Mouse (Mus musculus): Measurements from ENCODE around the gene Igfals. TPM values are rescaled to one million over a fixed set of nuclear protein-coding genes. Genes with fewer than 3 reads are reported as not detected.
A peak's percentile ranks its signal among the peaks of the same experiment; 100 is the strongest.

Igfals gene
- polyA plus RNA-seq, 1 experiment from 2014 or later, result not detected

DNA sequence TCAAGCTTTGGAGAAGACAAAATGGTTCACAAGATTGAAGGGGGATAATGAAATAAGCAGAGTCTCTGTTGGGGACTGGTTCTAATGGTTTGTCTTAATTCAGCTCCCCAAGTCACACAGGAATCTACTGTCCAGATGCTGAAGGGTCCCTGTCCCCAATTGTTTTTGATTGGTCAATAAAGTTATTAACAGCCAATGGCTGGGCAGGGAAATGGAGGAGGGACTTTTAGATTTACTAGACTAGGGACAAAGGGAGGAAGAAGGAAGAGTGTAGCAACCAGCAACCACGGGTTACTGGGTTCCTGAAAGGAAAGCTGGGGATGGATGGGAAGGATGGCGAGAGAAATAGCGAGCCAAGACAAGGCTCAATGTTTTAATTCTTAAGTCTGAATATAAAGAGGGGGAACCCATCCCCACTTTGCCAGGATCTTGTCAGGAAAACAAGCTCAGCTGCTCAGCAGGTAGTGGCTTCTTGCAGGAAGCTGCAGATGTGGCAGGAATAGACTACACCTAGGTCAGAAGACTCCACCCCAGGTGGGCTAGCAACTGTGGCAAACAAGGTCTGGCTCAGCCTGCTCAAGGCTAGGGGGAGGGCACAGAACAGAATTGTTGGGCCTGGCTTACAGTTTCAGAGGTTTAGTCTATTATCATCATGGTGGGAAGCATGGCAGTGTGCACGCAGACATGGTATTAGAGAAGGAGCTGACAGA, 8.1 kb downstream of the Igfals start:
- Histone ChIP-seq H3K36me3 (no peaks in the 10 kb centered on the region), H3K9ac (no peak overlapping the region), H3K9me3 (no peaks in the 10 kb centered on the region), H3K27me3 (no peaks in the 10 kb centered on the region), H3K27ac (replicated peaks) (no peak overlapping the region), H3K4me1 (replicated peaks) (no peaks in the 10 kb centered on the region), H3K4me2 (no peak overlapping the region), H3K4me3 (no peak overlapping the region)
- ATAC-seq (ENCODE audit: low read depth), result no peak
- WGBS, result 56% methylated on average over 4 of the region's 4 CpGs

DNA sequence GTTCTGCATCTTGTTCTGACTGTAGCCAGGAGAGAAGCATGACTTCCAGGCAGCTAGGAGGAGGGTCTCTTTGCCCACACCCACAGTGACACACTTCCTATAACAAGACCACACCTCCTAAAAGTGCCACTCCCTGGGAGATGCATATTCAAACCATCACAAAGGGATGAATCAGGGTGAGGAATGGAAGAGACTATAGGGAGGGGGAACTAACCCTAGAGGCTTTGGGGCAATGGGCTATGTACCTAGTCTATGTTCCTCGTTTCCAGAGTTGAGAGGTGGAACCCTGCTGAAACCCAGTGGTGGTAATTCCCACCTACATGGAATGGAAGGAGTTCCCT, 8.6 kb downstream of the Igfals start:
- no peak overlapping the region for H3K4me2 ChIP-seq
- ATAC-seq (ENCODE audit: low read depth), result no peak
- 41% methylated on average over 1 of the region's 1 CpGs for WGBS
- no peaks in the 10 kb centered on the region for H3K36me3 ChIP-seq
- no peaks in the 10 kb centered on the region for H3K4me1 ChIP-seq (replicated peaks)
- no peaks in the 10 kb centered on the region for H3K9me3 ChIP-seq
- no peak overlapping the region for H3K4me3 ChIP-seq
- no peaks in the 10 kb centered on the region for H3K27me3 ChIP-seq
- H3K9ac ChIP-seq, result no peak overlapping the region
- no peak overlapping the region for H3K27ac ChIP-seq (replicated peaks)

DNA sequence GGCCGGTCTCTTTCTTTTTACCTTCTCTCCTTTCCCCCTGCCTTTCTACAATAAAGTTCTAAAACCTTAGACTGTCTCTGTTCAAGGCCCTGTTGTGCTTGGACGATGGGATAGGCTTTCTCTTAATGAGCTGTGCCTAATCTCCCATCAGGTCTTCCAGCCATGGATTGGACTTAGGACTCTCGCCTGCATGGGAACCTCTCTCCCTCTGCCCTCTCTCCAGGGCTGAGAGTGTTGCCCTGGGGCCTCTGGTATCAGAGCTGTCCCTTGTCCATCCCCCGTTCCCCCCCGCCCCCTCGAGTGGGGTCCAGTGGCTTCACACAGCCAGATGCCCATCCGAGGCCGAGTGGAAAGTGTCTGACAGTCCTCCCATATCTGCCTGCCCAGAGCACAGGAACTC, 9.2 kb downstream of the Igfals start:
- H3K4me3 ChIP-seq, result no peak overlapping the region
- no peaks in the 10 kb centered on the region for H3K36me3 ChIP-seq
- ATAC-seq (ENCODE audit: low read depth), result no peak
- H3K9me3 ChIP-seq, result no peaks in the 10 kb centered on the region
- no peaks in the 10 kb centered on the region for H3K27me3 ChIP-seq
- no peak overlapping the region for H3K4me2 ChIP-seq
- no peak overlapping the region for H3K9ac ChIP-seq
- H3K4me1 ChIP-seq (replicated peaks), result no peaks in the 10 kb centered on the region
- no peak overlapping the region for H3K27ac ChIP-seq (replicated peaks)
- WGBS, result 83% methylated on average over 8 of the region's 8 CpGs

DNA sequence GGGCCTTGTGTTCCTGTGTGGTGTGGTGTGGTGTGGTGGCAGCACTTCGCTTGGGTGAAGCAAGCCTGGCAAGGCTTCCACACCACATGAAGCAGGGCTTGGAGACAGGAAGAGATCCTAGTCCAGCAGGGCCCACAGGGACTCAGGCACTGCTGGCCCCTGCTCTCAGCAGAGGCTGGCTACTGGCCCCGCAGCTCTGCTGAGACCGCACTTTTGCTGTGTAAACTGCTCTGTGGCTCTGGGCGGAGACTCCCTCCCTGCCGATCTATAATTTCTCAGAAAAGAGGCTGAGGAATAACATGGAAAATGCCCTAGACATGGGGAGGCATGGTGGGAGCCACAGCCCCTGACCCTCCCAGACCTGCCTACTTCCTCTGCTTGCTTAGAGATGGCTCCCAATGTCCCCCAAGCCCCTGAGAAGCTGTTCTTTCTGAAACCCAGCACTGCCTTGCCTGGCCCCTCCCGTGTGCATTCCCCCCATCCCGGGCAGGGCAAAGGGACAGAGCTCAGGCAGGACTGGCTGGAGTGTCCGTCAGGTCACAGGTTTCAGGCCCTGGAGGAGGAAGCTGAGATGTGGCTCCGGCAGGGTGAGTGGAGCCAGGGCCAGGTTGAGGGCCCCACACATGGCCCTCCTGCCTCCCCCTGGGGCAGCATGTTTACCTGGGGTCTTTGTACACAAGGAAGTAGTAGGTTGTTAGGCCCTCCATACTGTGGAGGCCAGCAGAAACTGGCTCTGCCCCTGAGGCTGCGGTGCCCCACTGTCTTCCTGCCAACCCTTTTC, 11.7 kb downstream of the Igfals start:
- Histone ChIP-seq H3K4me1 (replicated peaks) (no peaks in the 10 kb centered on the region; the same call in 1 of the 2 replicates), H3K4me2 (no peak overlapping the region), H3K27ac (replicated peaks) (no peak overlapping the region), H3K4me3 (no peak overlapping the region), H3K27me3 (no peaks in the 10 kb centered on the region), H3K36me3 (peaks cover 1% of the 10 kb centered on the region), H3K9me3 (no peaks in the 10 kb centered on the region), H3K9ac (0 out of 2 replicates have a peak overlapping the region, but pooled peaks have one; percentile 26)
- ATAC-seq (ENCODE audit: low read depth), result no peak
- 66% methylated on average over 10 of the region's 10 CpGs for WGBS

DNA sequence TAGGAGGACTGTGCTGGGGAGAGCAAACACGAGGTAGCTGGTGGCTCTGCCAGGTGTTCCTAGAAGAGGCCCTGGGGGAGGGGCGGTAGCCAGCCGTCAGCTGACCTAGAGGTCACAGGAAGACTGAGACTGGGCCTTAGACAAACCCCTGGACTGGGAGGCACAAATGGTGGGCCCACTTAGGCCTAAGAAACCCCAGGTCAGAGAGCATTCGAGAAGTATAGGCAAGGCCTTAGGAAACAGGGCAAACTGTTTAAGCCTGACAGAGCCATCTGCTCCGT, 12.3 kb downstream of the Igfals start:
- H3K4me3 ChIP-seq, result no peak overlapping the region
- H3K9me3 ChIP-seq, result no peaks in the 10 kb centered on the region
- no peak overlapping the region for H3K27ac ChIP-seq (replicated peaks)
- H3K27me3 ChIP-seq, result no peaks in the 10 kb centered on the region
- 0 out of 2 replicates have a peak overlapping the region, but pooled peaks have one; percentile 26 for H3K9ac ChIP-seq
- no peak overlapping the region for H3K4me2 ChIP-seq
- 42% methylated on average over 5 of the region's 5 CpGs for WGBS
- H3K4me1 ChIP-seq (replicated peaks), result no peaks in the 10 kb centered on the region; the same call in 1 of the 2 replicates
- no peak for ATAC-seq (ENCODE audit: low read depth)
- H3K36me3 ChIP-seq, result peaks cover 6% of the 10 kb centered on the region

DNA sequence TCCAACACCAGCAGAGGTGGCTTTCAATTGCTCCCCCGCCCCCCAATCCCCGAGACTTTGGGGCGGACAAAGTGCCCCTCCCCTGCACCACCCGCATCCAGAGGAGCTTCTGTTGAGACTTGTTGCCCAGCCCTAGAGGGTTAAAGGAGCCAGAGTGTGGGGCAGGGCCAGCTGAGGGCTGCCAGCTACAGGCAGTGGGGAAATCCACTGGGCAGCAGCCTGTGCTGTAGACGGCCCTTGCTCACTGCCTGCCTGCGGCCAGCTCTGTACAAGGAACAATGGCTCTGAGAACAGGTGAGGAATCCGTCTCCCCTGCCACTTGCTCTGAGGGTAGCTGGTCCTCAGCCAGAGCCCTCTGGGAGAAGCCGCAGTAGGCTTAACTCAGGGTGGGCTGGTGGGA, 12.7 kb downstream of the Igfals start:
- H3K9me3 ChIP-seq, result no peaks in the 10 kb centered on the region
- peaks cover 11% of the 10 kb centered on the region for H3K36me3 ChIP-seq
- no peaks in the 10 kb centered on the region for H3K27me3 ChIP-seq
- no peak overlapping the region for H3K27ac ChIP-seq (replicated peaks)
- H3K4me3 ChIP-seq, result no peak overlapping the region
- 0 out of 2 replicates have a peak overlapping the region, but pooled peaks have one; percentile 26 for H3K9ac ChIP-seq
- 74% methylated on average over 8 of the region's 8 CpGs for WGBS
- no peaks in the 10 kb centered on the region; the same call in 1 of the 2 replicates for H3K4me1 ChIP-seq (replicated peaks)
- no peak for ATAC-seq (ENCODE audit: low read depth)
- no peak overlapping the region for H3K4me2 ChIP-seq

DNA sequence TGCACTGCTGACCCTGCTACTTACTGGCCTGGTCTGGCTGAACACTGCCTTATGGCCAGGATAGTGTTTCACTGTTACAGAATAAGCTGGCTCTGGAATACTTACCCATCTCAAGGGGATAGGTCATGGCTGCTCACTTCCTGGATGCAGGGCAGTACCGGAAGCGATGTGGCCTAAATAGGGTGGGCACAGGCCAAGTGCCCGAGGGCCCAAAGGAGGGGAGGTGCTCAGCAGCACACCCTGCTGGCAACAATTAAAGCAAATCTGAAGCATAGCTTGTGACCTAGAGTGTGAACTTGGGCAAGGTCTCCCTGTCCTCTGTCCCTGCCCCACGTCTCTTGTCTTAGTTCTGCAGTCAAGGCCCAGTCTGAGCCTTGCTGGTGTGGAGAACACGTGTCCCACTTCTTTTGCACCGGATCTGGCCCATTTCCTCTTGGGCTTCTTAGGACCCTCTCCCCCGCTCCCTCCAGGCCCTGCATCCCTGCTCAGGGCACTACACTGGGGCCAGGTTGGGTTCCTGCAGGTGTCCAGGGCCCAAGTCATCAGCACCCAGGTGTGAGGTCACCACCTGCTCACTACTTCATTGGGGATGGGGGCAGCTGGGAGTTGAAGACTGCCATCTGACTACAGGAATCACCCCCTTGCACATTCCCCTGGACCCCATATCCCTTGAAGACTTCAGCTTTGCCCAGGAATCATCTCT, 16.1 kb downstream of the Igfals start:
- Histone ChIP-seq H3K27me3 (no peaks in the 10 kb centered on the region), H3K4me2 (no peak overlapping the region), H3K27ac (replicated peaks) (no peak overlapping the region), H3K4me3 (no peak overlapping the region), H3K4me1 (replicated peaks) (peaks cover 13% of the 10 kb centered on the region), H3K36me3 (peaks cover 18% of the 10 kb centered on the region), H3K9me3 (no peaks in the 10 kb centered on the region), H3K9ac (no peak overlapping the region)
- 53% methylated on average over 7 of the region's 7 CpGs for WGBS
- no peak for ATAC-seq (ENCODE audit: low read depth)

DNA sequence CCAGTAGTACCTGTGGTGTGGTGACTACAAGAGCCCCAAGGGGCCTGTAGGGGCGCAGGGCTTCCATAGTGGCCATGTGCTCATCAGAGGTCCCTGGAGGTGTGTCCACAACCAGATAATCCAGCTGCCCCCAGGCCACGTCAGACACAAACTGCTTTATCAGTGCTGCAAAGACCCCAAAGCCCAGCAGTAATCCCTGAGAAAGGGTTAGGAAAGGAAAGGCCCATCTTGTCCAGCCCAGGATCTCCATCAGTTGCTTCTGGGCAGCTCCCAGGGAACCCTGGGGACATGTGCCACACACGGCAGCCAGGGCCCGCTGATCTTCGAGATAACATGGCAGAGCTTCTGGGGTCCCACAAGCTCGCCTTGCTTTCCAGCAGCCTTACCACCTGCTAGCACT, 18.6 kb downstream of the Igfals start:
- Histone ChIP-seq H3K4me1 (replicated peaks) (peaks cover 33% of the 10 kb centered on the region), H3K36me3 (peaks cover 24% of the 10 kb centered on the region), H3K9ac (no peak overlapping the region), H3K27ac (replicated peaks) (no peak overlapping the region), H3K27me3 (no peaks in the 10 kb centered on the region), H3K4me3 (no peak overlapping the region), H3K9me3 (no peaks in the 10 kb centered on the region), H3K4me2 (no peak overlapping the region)
- 91% methylated on average over 6 of the region's 6 CpGs for WGBS
- ATAC-seq (ENCODE audit: low read depth), result no peak

DNA sequence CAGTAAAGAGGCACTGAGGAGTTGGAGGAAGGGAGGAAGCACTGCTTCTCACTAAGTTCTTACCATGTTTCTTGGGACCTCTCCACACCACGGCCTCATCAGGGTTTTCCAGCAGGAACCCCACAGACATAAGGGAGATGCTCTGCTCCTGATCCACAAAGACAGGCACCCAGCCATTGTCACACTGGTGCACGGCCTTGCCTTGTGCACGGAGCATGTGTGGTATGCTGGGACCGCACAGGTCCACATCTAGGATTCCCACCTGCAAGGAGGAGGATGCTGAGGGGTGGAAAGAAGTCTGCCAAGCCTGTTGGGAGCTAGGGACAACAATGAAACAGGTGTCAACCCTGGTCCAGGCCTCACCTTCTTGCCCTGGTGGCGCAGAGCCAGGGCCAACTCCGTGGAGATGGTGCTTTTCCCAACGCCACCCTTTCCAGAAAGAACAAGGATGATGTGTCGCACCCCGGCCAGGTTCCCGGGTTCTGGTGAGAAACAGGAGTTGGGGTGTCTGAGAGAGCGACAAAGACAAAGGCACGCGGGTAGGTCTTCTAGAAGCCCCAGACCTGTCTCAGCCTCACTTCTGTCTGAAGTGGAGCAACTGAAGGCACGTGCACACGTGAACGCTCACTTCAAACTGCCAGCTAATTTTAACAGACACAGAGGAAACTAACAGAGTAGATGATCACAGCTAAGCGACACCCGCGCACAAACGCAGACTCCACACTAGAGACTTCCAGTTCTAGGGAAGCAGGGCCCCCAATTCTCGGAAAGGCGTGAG, 19.7 kb downstream of the Igfals start:
- no peaks in the 10 kb centered on the region for H3K27me3 ChIP-seq
- WGBS, result 24% methylated on average over 22 of the region's 22 CpGs
- no peak for ATAC-seq (ENCODE audit: low read depth)
- peak overlapping the region; percentile 80 for H3K4me3 ChIP-seq
- H3K4me1 ChIP-seq (replicated peaks), result peaks cover 33% of the 10 kb centered on the region
- no peak overlapping the region for H3K27ac ChIP-seq (replicated peaks)
- peaks cover 35% of the 10 kb centered on the region for H3K36me3 ChIP-seq
- peak overlapping the region; percentile 83 for H3K4me2 ChIP-seq
- no peaks in the 10 kb centered on the region for H3K9me3 ChIP-seq
- H3K9ac ChIP-seq, result peak overlapping the region; percentile 69

DNA sequence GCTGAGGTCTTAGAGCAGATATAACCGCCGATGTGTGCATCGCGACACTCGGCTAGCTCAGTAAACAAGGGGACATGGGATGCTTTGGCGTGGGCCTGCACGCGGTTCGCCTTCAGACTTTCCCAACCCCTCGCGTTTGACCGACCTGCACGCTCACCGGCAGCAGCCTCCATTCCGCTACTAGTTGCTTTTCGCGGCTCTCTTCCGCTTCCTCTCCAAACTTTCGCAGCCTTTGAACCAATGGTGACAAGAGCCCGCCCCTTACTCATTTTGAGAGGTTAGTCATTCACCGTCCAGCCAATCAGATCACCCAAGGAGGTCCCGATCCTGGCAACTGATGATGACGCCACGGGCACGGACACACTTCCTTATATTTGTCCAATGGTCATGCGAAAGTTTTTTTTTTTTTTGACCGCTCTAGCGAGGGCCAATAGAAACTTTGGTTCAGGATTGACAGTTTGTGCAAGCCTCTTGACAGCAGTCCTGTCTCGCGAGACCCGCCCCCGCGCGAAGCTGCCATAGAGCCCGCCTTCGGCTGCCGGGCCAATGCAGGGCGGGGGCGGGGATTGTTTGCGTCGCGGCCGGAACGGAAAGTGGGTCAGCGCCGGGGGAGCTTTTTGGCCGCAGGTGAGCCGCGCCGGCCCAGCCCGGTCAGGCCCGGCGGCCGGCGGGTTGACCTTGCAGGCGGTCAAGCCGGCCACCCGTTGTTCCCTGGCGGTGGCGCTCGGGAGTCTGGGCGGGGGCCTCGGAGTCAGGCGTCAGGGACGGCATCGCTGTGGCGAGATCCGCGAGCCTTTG, 20.5 kb downstream of the Igfals start, which contains the start of the genes Nubp2 and Spsb3:
Gene Nubp2, minus strand, starts transcription at position 216 of the 798 bp plus-strand sequence.
Gene Spsb3, plus strand, starts transcription at position 510 of the 798 bp plus-strand sequence.
- Histone ChIP-seq H3K27ac (replicated peaks) (peak within 1 kb of the TSS; percentile 77), H3K4me3 (peak within 1 kb of the TSS; percentile 80), H3K36me3 (peaks cover 43% of the 10 kb centered on the region), H3K9me3 (no peaks in the 10 kb centered on the region), H3K27me3 (no peaks in the 10 kb centered on the region), H3K9ac (peak within 1 kb of the TSS; percentile 84), H3K4me1 (replicated peaks) (peaks cover 33% of the 10 kb centered on the region), H3K4me2 (peak within 1 kb of the TSS; percentile 88)
- WGBS, result under 1% methylated on average over 69 of the region's 69 CpGs
- ATAC-seq (ENCODE audit: low read depth), result peak; percentile 96

DNA sequence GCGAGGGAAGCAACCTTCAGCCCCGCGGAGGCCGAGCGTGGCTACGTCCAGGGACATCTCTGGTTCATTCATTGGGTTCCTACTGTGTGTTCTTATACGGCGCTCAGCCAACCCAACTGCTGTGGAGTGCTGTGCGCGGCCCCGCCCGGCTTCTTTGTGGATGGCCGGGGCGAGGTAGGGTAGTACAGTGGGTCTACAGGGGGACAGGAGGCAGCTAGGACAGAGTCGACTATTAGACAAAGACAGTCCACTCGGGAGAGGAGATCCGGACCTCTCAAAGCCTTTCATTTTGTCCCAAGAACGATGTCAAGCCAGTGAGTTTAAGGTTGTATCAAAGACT, 21.1 kb downstream of the Igfals start:
- WGBS, result 1% methylated on average over 18 of the region's 18 CpGs
- H3K27ac ChIP-seq (replicated peaks), result peak overlapping the region; percentile 77
- no peaks in the 10 kb centered on the region for H3K27me3 ChIP-seq
- no peaks in the 10 kb centered on the region for H3K9me3 ChIP-seq
- H3K36me3 ChIP-seq, result peaks cover 49% of the 10 kb centered on the region
- H3K4me3 ChIP-seq, result peak overlapping the region; percentile 80
- peak overlapping the region; percentile 88 for H3K4me2 ChIP-seq
- peak overlapping the region; percentile 84 for H3K9ac ChIP-seq
- peaks cover 33% of the 10 kb centered on the region for H3K4me1 ChIP-seq (replicated peaks)
- ATAC-seq (ENCODE audit: low read depth), result peak; percentile 58
